Mouse (Mus musculus): ENCODE results near the gene Plppr5. TPM values are rescaled to one million over a fixed set of nuclear protein-coding genes. Genes with fewer than 3 reads are reported as not detected.

The Plppr5 gene
- polyA plus RNA-seq (2015; fragmentation: Nextera tagmentation; extraction: Ambion mirVana), result 0.07 and 0.08 TPM in 2 replicates

GRCm38 (mm10) chr3:117574529-117575252 is at the start of gene Plppr5:
TSS of gene Plppr5 (plus strand) at chr3:117574836.

Other genes starting within 250 kb of the Plppr5 start
- 0.08 and 0.17 TPM in 2 replicates for gene Plppr4, start 214.0 kb upstream of the Plppr5 start, polyA plus RNA-seq (2015; fragmentation: Nextera tagmentation; extraction: Ambion mirVana)

All from spleen, postnatal 0 days (tissue).